Mouse (Mus musculus) erythroblast, embryonic 14.5 days (primary cell): ENCODE data around the gene Ppp4r2.

ENCODE experiments used
- GATA1 ChIP-seq: IDR thresholded peaks from 2 replicates; pipeline ENCODE4 v1.6.1; 2012; ENCODE audit warnings: low read length, inconsistent platforms, mixed read lengths
- TAL1 ChIP-seq: IDR thresholded peaks from 3 replicates; pipeline ENCODE4 v1.6.1; 2012; ENCODE audit warnings: low read length, inconsistent platforms, mixed read lengths

DNA sequence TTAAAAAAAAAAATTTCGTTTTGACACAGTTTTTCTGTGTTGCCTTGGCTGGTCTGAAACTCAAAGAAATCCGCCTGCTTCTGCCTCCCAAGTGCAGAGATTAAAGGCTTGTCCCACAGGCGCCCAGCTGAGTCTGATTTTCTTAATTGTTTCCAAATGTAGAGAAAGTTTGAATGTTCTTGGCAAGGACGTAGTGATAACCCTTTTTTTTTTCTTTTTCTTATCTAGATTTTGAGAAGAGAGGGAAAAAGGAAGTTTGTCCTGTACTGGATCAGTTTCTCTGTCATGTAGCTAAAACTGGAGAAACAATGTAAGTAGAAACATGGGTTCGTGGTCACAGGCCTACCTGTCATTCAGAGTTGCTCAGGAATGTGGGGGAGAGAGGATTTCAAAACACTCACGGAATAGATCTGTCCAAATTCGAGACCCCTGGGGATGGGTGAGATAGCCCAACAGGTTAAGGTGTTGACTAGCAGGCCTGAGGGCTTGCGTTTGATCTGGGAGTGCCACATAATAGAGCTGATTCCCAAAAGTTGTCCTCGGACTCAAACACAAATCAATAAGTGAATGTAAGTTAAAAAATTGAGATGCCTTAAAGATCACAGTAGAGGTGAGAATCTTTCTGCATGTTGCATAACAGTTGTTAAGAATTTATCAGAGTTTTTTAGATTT is 1.2 kb downstream of the Ppp4r2 start:
- no peak for TF ChIP-seq TAL1
- TF ChIP-seq GATA1: no peak
